Mouse (Mus musculus): ENCODE measurements around the gene Gmppa. TPM values are rescaled to one million over a fixed set of nuclear protein-coding genes. Genes with fewer than 3 reads are reported as not detected.

Gene Gmppa
- polyA plus RNA-seq, 2 experiments, result 74.9 to 144 TPM

DNA sequence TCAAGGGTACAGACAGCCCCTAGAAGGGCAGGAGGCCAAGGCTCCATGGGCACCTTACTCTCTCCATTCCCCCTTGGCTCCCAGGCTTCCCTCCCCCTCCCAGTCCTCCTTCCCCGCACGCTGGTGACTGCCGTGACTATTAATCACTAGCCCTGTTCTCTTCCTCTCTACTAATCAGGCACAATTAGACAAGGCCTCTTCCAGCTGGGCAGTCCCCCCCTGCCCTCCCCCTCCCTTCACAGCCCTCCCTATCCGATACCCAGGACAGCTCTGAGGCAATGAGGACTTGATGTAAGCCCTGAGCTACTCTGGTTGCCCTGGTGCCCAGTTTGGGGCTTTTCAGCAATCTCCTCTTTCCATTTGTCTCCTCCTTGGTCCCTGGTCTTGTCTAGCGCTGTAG, 20.2 kb downstream of the Gmppa start:
- 15% methylated on average over 5 of the region's 5 CpGs for WGBS
- H3K4me3 ChIP-seq (replicated peaks; ENCODE audit: low read length), result no peak overlapping the region
- TF ChIP-seq POLR2A (IDR thresholded peaks at IDR 0.05; ENCODE audit: borderline replicate concordance, extremely low read depth, insufficient read depth, insufficient read length), result no peak
- peaks cover 19% of the 10 kb centered on the region for H3K4me1 ChIP-seq (ENCODE audit: control insufficient read depth, insufficient read depth, low read length)
- DNase-seq (ENCODE audit: low spot score) (no peak), ATAC-seq (ENCODE audit: low FRiP score, low read depth) (no peak)
- no peak overlapping the region for H3K9ac ChIP-seq (ENCODE audit: low read depth, low read length, severe bottlenecking)
- H3K4me2 ChIP-seq (replicated peaks; ENCODE audit: low read depth, low read length, severe bottlenecking), result no peak overlapping the region
- no peak overlapping the region for H3K27ac ChIP-seq (replicated peaks; ENCODE audit: low read depth, low read length)
- H3K36me3 ChIP-seq (ENCODE audit: control insufficient read depth, insufficient read depth, low read length), result no peaks in the 10 kb centered on the region
- H3K27me3 ChIP-seq (ENCODE audit: control insufficient read depth, insufficient read depth, low read length), result peaks cover 45% of the 10 kb centered on the region
- H3K9me3 ChIP-seq (ENCODE audit: control insufficient read depth, low read length), result no peaks in the 10 kb centered on the region

- Histone ChIP-seq H3K4me1 (ENCODE audit: control insufficient read depth, insufficient read depth, low read length) (peaks cover 19% of the 10 kb centered on the region), H3K4me3 (replicated peaks; ENCODE audit: low read length) (no peak overlapping the region), H3K4me2 (replicated peaks; ENCODE audit: low read depth, low read length, severe bottlenecking) (no peak overlapping the region), H3K9ac (ENCODE audit: low read depth, low read length, severe bottlenecking) (no peak overlapping the region), H3K27ac (replicated peaks; ENCODE audit: low read depth, low read length) (no peak overlapping the region), H3K27me3 (ENCODE audit: control insufficient read depth, insufficient read depth, low read length) (peaks cover 35% of the 10 kb centered on the region), H3K9me3 (ENCODE audit: control insufficient read depth, low read length) (no peaks in the 10 kb centered on the region), H3K36me3 (ENCODE audit: control insufficient read depth, insufficient read depth, low read length) (no peaks in the 10 kb centered on the region)
- WGBS, result 4% methylated on average over 14 of the region's 14 CpGs
- no peak for DNase-seq (ENCODE audit: low spot score)
- no peak for TF ChIP-seq POLR2A (IDR thresholded peaks at IDR 0.05; ENCODE audit: borderline replicate concordance, extremely low read depth, insufficient read depth, insufficient read length)
- no peak for ATAC-seq (ENCODE audit: low FRiP score, low read depth)
These were observed 21.2 kb downstream of the Gmppa start for GRCm38 (mm10) chr1:75456746-75457564.

- ATAC-seq (ENCODE audit: low FRiP score, low read depth) (no peak), DNase-seq (ENCODE audit: low spot score) (no peak)
- Histone ChIP-seq H3K9ac (ENCODE audit: low read depth, low read length, severe bottlenecking) (no peak overlapping the region), H3K27me3 (ENCODE audit: control insufficient read depth, insufficient read depth, low read length) (peaks cover 28% of the 10 kb centered on the region), H3K36me3 (ENCODE audit: control insufficient read depth, insufficient read depth, low read length) (no peaks in the 10 kb centered on the region), H3K4me1 (ENCODE audit: control insufficient read depth, insufficient read depth, low read length) (peaks cover 19% of the 10 kb centered on the region), H3K4me2 (replicated peaks; ENCODE audit: low read depth, low read length, severe bottlenecking) (peak overlapping the region; percentile 53; the same call in 1 of the 2 replicates), H3K4me3 (replicated peaks; ENCODE audit: low read length) (no peak overlapping the region), H3K9me3 (ENCODE audit: control insufficient read depth, low read length) (no peaks in the 10 kb centered on the region), H3K27ac (replicated peaks; ENCODE audit: low read depth, low read length) (no peak overlapping the region)
- no peak for TF ChIP-seq POLR2A (IDR thresholded peaks at IDR 0.05; ENCODE audit: borderline replicate concordance, extremely low read depth, insufficient read depth, insufficient read length)
- under 1% methylated on average over 8 of the region's 10 CpGs for WGBS
These were observed 21.9 kb downstream of the Gmppa start for GRCm38 (mm10) chr1:75457710-75458024.

GRCm38 (mm10) chr1:75458025-75458788, 22.5 kb downstream of the Gmppa start:
- H3K27me3 ChIP-seq (ENCODE audit: control insufficient read depth, insufficient read depth, low read length), result peaks cover 24% of the 10 kb centered on the region
- H3K9ac ChIP-seq (ENCODE audit: low read depth, low read length, severe bottlenecking), result peak overlapping the region; percentile 38
- H3K9me3 ChIP-seq (ENCODE audit: control insufficient read depth, low read length), result no peaks in the 10 kb centered on the region
- no peak for DNase-seq (ENCODE audit: low spot score)
- 3% methylated on average over 30 of the region's 42 CpGs for WGBS
- peaks cover 19% of the 10 kb centered on the region for H3K4me1 ChIP-seq (ENCODE audit: control insufficient read depth, insufficient read depth, low read length)
- peak overlapping the region; percentile 53 for H3K4me2 ChIP-seq (replicated peaks; ENCODE audit: low read depth, low read length, severe bottlenecking)
- TF ChIP-seq POLR2A (IDR thresholded peaks at IDR 0.05; ENCODE audit: borderline replicate concordance, extremely low read depth, insufficient read depth, insufficient read length), result no peak
- no peak overlapping the region for H3K27ac ChIP-seq (replicated peaks; ENCODE audit: low read depth, low read length)
- peak overlapping the region; percentile 31 for H3K4me3 ChIP-seq (replicated peaks; ENCODE audit: low read length)
- peak; percentile 55 for ATAC-seq (ENCODE audit: low FRiP score, low read depth)
- no peaks in the 10 kb centered on the region for H3K36me3 ChIP-seq (ENCODE audit: control insufficient read depth, insufficient read depth, low read length)

DNA sequence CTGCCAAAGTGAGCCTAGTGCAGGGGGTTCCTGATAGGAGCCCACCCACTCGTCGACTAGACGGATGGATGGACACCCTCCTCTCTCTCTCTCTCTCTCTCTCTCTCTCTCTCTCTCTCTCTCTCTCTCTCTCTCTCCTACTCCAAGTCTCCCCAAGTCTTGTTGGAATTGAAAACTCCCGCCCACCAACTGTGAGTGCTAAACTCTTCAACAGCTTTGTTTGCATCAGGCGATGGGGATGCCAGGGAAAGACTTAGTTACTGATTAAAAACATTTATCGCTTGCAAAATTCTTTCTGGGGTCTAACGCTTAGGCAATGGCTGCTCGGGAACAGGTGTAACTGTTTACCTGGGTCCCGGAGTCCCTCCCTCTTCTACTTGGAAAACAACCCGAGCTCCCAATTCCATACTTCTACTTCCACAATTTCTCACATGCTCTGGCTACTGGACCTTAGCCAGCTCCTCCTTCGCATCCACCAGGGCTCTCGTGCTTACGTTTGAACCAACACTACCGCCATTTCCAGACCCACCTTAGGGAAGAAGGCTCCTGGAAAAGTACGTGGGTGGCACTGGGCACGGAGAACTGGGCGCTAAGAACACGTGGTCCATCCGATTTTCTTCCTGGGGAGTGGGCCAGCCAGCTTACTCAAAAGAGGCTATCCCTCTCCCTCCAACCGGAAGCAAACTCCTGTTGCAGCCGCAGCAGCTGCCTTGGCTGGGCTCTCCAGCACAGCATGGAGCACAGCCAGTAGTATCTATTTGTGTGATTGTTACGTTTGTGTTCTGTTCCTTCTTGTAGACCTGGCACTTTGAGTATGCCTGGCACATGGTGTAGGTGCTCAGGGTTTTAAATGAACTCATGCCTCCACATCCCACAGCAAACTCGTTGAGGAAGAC, 23.3 kb downstream of the Gmppa start:
- no peak overlapping the region for H3K27ac ChIP-seq (replicated peaks; ENCODE audit: low read depth, low read length)
- TF ChIP-seq POLR2A (IDR thresholded peaks at IDR 0.05; ENCODE audit: borderline replicate concordance, extremely low read depth, insufficient read depth, insufficient read length), result no peak
- 11% methylated on average over 23 of the region's 23 CpGs for WGBS
- no peaks in the 10 kb centered on the region for H3K36me3 ChIP-seq (ENCODE audit: control insufficient read depth, insufficient read depth, low read length)
- ATAC-seq (ENCODE audit: low FRiP score, low read depth) (no peak; the same call in 1 of the 2 replicates), DNase-seq (ENCODE audit: low spot score) (no peak)
- H3K9me3 ChIP-seq (ENCODE audit: control insufficient read depth, low read length), result no peaks in the 10 kb centered on the region
- peaks cover 24% of the 10 kb centered on the region for H3K27me3 ChIP-seq (ENCODE audit: control insufficient read depth, insufficient read depth, low read length)
- H3K4me2 ChIP-seq (replicated peaks; ENCODE audit: low read depth, low read length, severe bottlenecking), result peak overlapping the region; percentile 53
- H3K4me1 ChIP-seq (ENCODE audit: control insufficient read depth, insufficient read depth, low read length), result peaks cover 19% of the 10 kb centered on the region
- H3K9ac ChIP-seq (ENCODE audit: low read depth, low read length, severe bottlenecking), result peak overlapping the region; percentile 38
- peak overlapping the region; percentile 31 for H3K4me3 ChIP-seq (replicated peaks; ENCODE audit: low read length)

Data from limb, embryonic 14.5 days (tissue).